Mouse (Mus musculus): Measurements from ENCODE around the gene Atp5h.

- TF ChIP-seq CTCF (IDR thresholded peaks at IDR 0.05; ENCODE audit: extremely low read depth, insufficient read length, insufficient replicate concordance, low read depth, low read length) = no peak
- TF ChIP-seq POLR2A (IDR thresholded peaks at IDR 0.05; ENCODE audit: low read depth, low read length) = peak; percentile 47; the same call in 1 of the 2 replicates
Measured at GRCm38 (mm10) chr11:115381743-115382539, 37.8 kb downstream of the Atp5h start, which contains the start of gene Cdr2l.

Data from small intestine, adult 2 months (tissue).